Mouse (Mus musculus) left cerebral cortex, postnatal 25 days (tissue): ENCODE data around the gene Trim45. TPM values are rescaled to one million over a fixed set of nuclear protein-coding genes. Genes with fewer than 3 reads are reported as not detected.

Experiments
- total RNA-seq, 2 experiments: library from RNA; stranded (reverse); gene quantifications; 2 replicates each; pipeline ENCODE4 v1.2.3; 2021

The Trim45 gene
- total RNA-seq, 2 experiments from 2014 or later: 9.1 to 9.2 TPM

Other genes starting within 250 kb of the Trim45 start
- 100 to 1,000 TPM; 170 to 172 TPM for gene Man1a2, start 236.7 kb upstream of the Trim45 start, total RNA-seq
- gene Vtcn1, start 96.7 kb upstream of the Trim45 start, total RNA-seq: under 1 TPM; 0.16 to 0.34 TPM
- 1 to 10 TPM in 1 of 2 experiments, under 1 TPM in 1; 0.96 to 1.5 TPM for gene Ttf2, start 47.5 kb downstream of the Trim45 start, total RNA-seq
- gene Cd101, start 107.4 kb downstream of the Trim45 start, total RNA-seq: under 1 TPM; 0.25 to 0.41 TPM
- 10 to 100 TPM; 39.0 to 42.1 TPM for gene Ptgfrn, start 188.1 kb downstream of the Trim45 start, total RNA-seq